ENCODE assay signal across 8 mouse cellular contexts in the genomic region with DNA sequence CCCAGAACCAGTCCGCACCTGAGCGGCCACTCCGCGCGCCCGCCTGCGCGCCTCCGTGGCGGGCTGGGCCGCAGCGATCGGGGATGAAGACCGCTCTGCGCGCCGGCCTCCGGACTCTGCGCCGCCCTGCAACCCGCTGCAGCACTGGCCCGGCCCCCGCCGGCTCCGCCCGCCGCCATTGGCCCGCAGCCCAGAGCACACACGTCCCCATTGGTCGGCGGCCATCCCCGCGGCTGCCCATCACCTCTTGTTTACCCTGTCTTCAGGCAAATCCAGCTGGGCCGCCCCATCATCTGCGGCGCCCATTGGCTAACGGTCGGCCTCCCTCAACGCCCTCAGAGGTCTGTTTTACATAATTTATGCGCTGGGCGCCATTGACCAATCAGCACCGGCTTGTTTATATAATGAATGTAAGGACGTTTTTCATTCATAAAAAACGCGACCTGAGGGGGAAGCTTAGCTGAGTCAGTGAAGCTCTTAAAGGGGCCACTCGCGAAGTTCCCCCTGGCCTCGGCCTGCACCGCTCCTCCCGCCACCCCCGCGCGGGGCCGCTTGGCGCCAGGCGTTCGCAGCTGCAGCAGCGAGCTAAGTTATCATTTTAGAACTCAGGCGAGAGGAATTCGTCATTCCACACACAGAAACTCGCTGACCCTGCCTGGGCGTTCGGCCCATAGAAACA. TPM values are rescaled to one million over a fixed set of nuclear protein-coding genes. Genes with fewer than 3 reads are reported as not detected.
A peak's percentile ranks its signal among the peaks of the same experiment; 100 is the strongest.
DNase-seq lines count a peak whose midpoint lies in the region; ATAC-seq lines count a peak whose summit lies in the region.

A gene (minus strand): TSS at position 221 of the 679 bp plus-strand sequence.

- peak; percentile 99 to 100 for DNase-seq in adrenal gland, adult (ENCODE audit: inconsistent age in 2 of 2, low spot score in 1 of 2)
- DNase-seq in embryo, embryonic 10.5 days (ENCODE audit: low spot score): peak; percentile 99
- peak; percentile 99 for DNase-seq in gastrocnemius, postnatal 14 days
- peak; percentile 100 for DNase-seq in left cerebral cortex, postnatal 10 days (ENCODE audit: extremely low spot score in 1 of 2, low spot score in 2 of 2)
- DNase-seq in right cerebral cortex, postnatal 25 days: peak; percentile 99
- DNase-seq in urinary bladder, postnatal 4 days (ENCODE audit: low spot score in 2 of 2): peak; percentile 98 to 100

- intact Hi-C loops in gastrocnemius, postnatal 14 days (cut with DNase I; ENCODE audit: low total_unique reads): loop anchor here (5.0 kb wide), 1 partner anchor 108 kb away; no protein-coding TSS in a partner anchor
- intact Hi-C loops in left cerebral cortex, postnatal 10 days (cut with DNase I): loop anchor here (2.0 to 5.0 kb wide), 2 partner anchors 109 to 127 kb away; no protein-coding TSS in a partner anchor

- ATAC-seq in inflammation-experienced regulatory T-cells, adult 6 months: peak; percentile 95
- peak; percentile 97 for ATAC-seq in megakaryocyte-erythroid progenitor cell, adult 5-6 weeks (replicated peaks; ENCODE audit: low FRiP score, low TSS enrichment, poor library complexity, severe bottlenecking)

RNA-seq across cellular contexts. Expression of the gene that starts here (rescaled TPM):
- 10 to 100 TPM; 17.8 to 18.2 TPM for total RNA-seq in gastrocnemius, postnatal 14 days (2021)
- polyA plus RNA-seq in inflammation-experienced regulatory T-cells, adult 6 months (2017; shearing (Covaris generic)): 1 to 10 TPM; 2.5 to 5.6 (median 5.2) TPM
- total RNA-seq in left cerebral cortex, postnatal 10 days (2021): 10 to 100 TPM; 39.1 to 39.3 TPM
- 9.9 and 17.0 TPM in 2 replicates for total RNA-seq in megakaryocyte-erythroid progenitor cell, adult 5-6 weeks (2014; fragmentation: Nextera tagmentation)
- 2.6 and 2.9 TPM in 2 replicates for total RNA-seq in megakaryocyte-erythroid progenitor cell, adult 5-6 weeks (2017)

Comparison
In these comparisons a context has a peak if more than half of its experiments do, and no peak if none do; other contexts are left out.
1. Peak in every context shown above with its lines: DNase-seq and ATAC-seq.